Mouse (Mus musculus) splenic B cell, adult 2 months (primary cell): ENCODE results near the gene Aldh9a1.

Experiments
- DNase-seq: peaks from one replicate; pipeline ENCODE4 v3.0.0-alpha.2; 2011; ENCODE audit warnings: low read depth, low spot score
- H3K27me3 ChIP-seq: 2 replicates; pipeline ENCODE4 v1.6.1; 2012; ENCODE audit warnings: mild to moderate bottlenecking, low read length, moderate library complexity, mixed read lengths; ENCODE audit not compliant: control insufficient read depth, poor library complexity, insufficient read depth, severe bottlenecking
- H3K36me3 ChIP-seq: 2 replicates; pipeline ENCODE4 v1.6.1; 2012; ENCODE audit warnings: mild to moderate bottlenecking, low read length, moderate library complexity, mixed read lengths; ENCODE audit not compliant: control insufficient read depth, poor library complexity, insufficient read depth, severe bottlenecking

The Aldh9a1 gene

GRCm38 (mm10) chr1:167349815-167350596, at the start of gene Aldh9a1:
Gene Aldh9a1 (plus strand): TSS chr1:167349991.
- H3K36me3 ChIP-seq, result peaks cover 7% of the 10 kb centered on the region
- H3K27me3 ChIP-seq, result no peaks in the 10 kb centered on the region
- peak; percentile 83 for DNase-seq

- no peaks in the 10 kb centered on the region; the same call in 1 of the 2 replicates for H3K27me3 ChIP-seq
- H3K36me3 ChIP-seq, result no peaks in the 10 kb centered on the region
- DNase-seq, result no peak
Observed at GRCm38 (mm10) chr1:167300122-167300521, 49.7 kb upstream of the Aldh9a1 start.

- H3K36me3 ChIP-seq, result no peaks in the 10 kb centered on the region
- DNase-seq, result no peak
- H3K27me3 ChIP-seq, result no peaks in the 10 kb centered on the region; the same call in 1 of the 2 replicates
Observed at GRCm38 (mm10) chr1:167305501-167306137, 44.2 kb upstream of the Aldh9a1 start.

GRCm38 (mm10) chr1:167306451-167307240, 43.1 kb upstream of the Aldh9a1 start:
- no peaks in the 10 kb centered on the region; the same call in 1 of the 2 replicates for H3K27me3 ChIP-seq
- DNase-seq, result peak; percentile 77
- no peaks in the 10 kb centered on the region for H3K36me3 ChIP-seq

- DNase-seq, result peak; percentile 9
- Histone ChIP-seq H3K36me3 (no peaks in the 10 kb centered on the region; the same call in 1 of the 2 replicates), H3K27me3 (no peaks in the 10 kb centered on the region; the same call in 1 of the 2 replicates)
Observed at GRCm38 (mm10) chr1:167307674-167308073, 42.1 kb upstream of the Aldh9a1 start.

GRCm38 (mm10) chr1:167308261-167309054, 41.3 kb upstream of the Aldh9a1 start, which contains the start of gene Tmco1:
Gene Tmco1 (plus strand): TSS chr1:167308378.
- Histone ChIP-seq H3K36me3 (no peaks in the 10 kb centered on the region; the same call in 1 of the 2 replicates), H3K27me3 (no peaks in the 10 kb centered on the region)
- peak; percentile 97 for DNase-seq

- Histone ChIP-seq H3K27me3 (no peaks in the 10 kb centered on the region), H3K36me3 (no peaks in the 10 kb centered on the region; the same call in 1 of the 2 replicates)
- no peak for DNase-seq
Observed at GRCm38 (mm10) chr1:167312367-167312766, 37.4 kb upstream of the Aldh9a1 start.

GRCm38 (mm10) chr1:167313220-167313619, 36.6 kb upstream of the Aldh9a1 start:
- no peak for DNase-seq
- peaks cover 2% of the 10 kb centered on the region; the same call in 1 of the 2 replicates for H3K36me3 ChIP-seq

GRCm38 (mm10) chr1:167321691-167322090, 28.1 kb upstream of the Aldh9a1 start:
- H3K36me3 ChIP-seq, result peaks cover 6% of the 10 kb centered on the region; the same call in 1 of the 2 replicates
- H3K27me3 ChIP-seq, result no peaks in the 10 kb centered on the region

More at GRCm38 (mm10) chr1:167313220-167313619, 36.6 kb upstream of the Aldh9a1 start:
- no peaks in the 10 kb centered on the region for H3K27me3 ChIP-seq

GRCm38 (mm10) chr1:167328776-167329175, 21.0 kb upstream of the Aldh9a1 start:
- Histone ChIP-seq H3K27me3 (no peaks in the 10 kb centered on the region), H3K36me3 (peaks cover 13% of the 10 kb centered on the region)
- no peak for DNase-seq

More at GRCm38 (mm10) chr1:167321691-167322090, 28.1 kb upstream of the Aldh9a1 start:
- no peak for DNase-seq

- DNase-seq, result no peak
- H3K36me3 ChIP-seq, result peaks cover 11% of the 10 kb centered on the region
- no peaks in the 10 kb centered on the region for H3K27me3 ChIP-seq
Observed at GRCm38 (mm10) chr1:167331106-167331505, 18.7 kb upstream of the Aldh9a1 start.

- Histone ChIP-seq H3K27me3 (no peaks in the 10 kb centered on the region), H3K36me3 (peaks cover 2% of the 10 kb centered on the region; the same call in 1 of the 2 replicates)
- DNase-seq, result no peak
Observed at GRCm38 (mm10) chr1:167336398-167336797, 13.4 kb upstream of the Aldh9a1 start.

GRCm38 (mm10) chr1:167337463-167338095, 12.2 kb upstream of the Aldh9a1 start:
- Histone ChIP-seq H3K27me3 (no peaks in the 10 kb centered on the region), H3K36me3 (no peaks in the 10 kb centered on the region)
- DNase-seq, result peak; percentile 87
